Mouse (Mus musculus) layer of hippocampus, adult 9-11 months (tissue): ENCODE results near the gene Bricd5.
"Not testable (repeated sequence)": the region's sequence is repeated elsewhere in the genome, so short reads cannot be mapped to it uniquely, and the experiment has no call there.

Source experiments
- DNase-seq: peaks from one replicate; pipeline ENCODE4 v3.0.0; 2022

The Bricd5 gene

GRCm38 (mm10) chr17:24473612-24474275, at the start of gene Bricd5:
Gene Bricd5 (plus strand): TSS chr17:24473884.
- DNase-seq: no peak

- DNase-seq: no peak
These were observed 49.2 kb upstream of the Bricd5 start for GRCm38 (mm10) chr17:24424489-24424888.

GRCm38 (mm10) chr17:24425326-24425725, 48.4 kb upstream of the Bricd5 start:
- DNase-seq: not testable (repeated sequence)

GRCm38 (mm10) chr17:24425905-24426304, 47.8 kb upstream of the Bricd5 start:
- no peak for DNase-seq

GRCm38 (mm10) chr17:24426471-24427169, 47.1 kb upstream of the Bricd5 start, which contains the start of gene Eci1:
Gene Eci1 (plus strand): TSS chr17:24426641.
- DNase-seq: peak; percentile 95

- DNase-seq: no peak
These were observed 46.5 kb upstream of the Bricd5 start for GRCm38 (mm10) chr17:24427170-24427557.

GRCm38 (mm10) chr17:24429201-24429983, 44.3 kb upstream of the Bricd5 start:
- DNase-seq: no peak

- DNase-seq: no peak
These were observed 36.7 kb upstream of the Bricd5 start for GRCm38 (mm10) chr17:24437016-24437415.

GRCm38 (mm10) chr17:24440377-24440776, 33.3 kb upstream of the Bricd5 start:
- no peak for DNase-seq

- no peak for DNase-seq
These were observed 32.5 kb upstream of the Bricd5 start for GRCm38 (mm10) chr17:24441148-24441547.

GRCm38 (mm10) chr17:24442107-24442506, 31.6 kb upstream of the Bricd5 start:
- DNase-seq: no peak

- DNase-seq: no peak
These were observed 31.0 kb upstream of the Bricd5 start, which contains the start of gene Dnase1l2 for GRCm38 (mm10) chr17:24442632-24443155. Gene Dnase1l2 (minus strand): TSS chr17:24443105.

GRCm38 (mm10) chr17:24443409-24443808, 30.3 kb upstream of the Bricd5 start:
- no peak for DNase-seq

GRCm38 (mm10) chr17:24446590-24446989, 27.1 kb upstream of the Bricd5 start:
- DNase-seq: no peak

- no peak for DNase-seq
These were observed 24.2 kb upstream of the Bricd5 start for GRCm38 (mm10) chr17:24449507-24449906.

- no peak for DNase-seq
These were observed 22.5 kb upstream of the Bricd5 start for GRCm38 (mm10) chr17:24451220-24451619.

GRCm38 (mm10) chr17:24453372-24453771, 20.3 kb upstream of the Bricd5 start:
- DNase-seq: no peak

GRCm38 (mm10) chr17:24454218-24454755, 19.4 kb upstream of the Bricd5 start:
- DNase-seq: no peak

GRCm38 (mm10) chr17:24454756-24455522, 18.7 kb upstream of the Bricd5 start:
- DNase-seq: peak; percentile 99

GRCm38 (mm10) chr17:24455523-24456206, 18.0 kb upstream of the Bricd5 start:
- DNase-seq: not testable (repeated sequence)

GRCm38 (mm10) chr17:24461580-24461979, 12.1 kb upstream of the Bricd5 start:
- no peak for DNase-seq

GRCm38 (mm10) chr17:24462932-24463331, 10.8 kb upstream of the Bricd5 start:
- no peak for DNase-seq
